Mouse (Mus musculus) cerebellum, adult (tissue): ENCODE measurements around the gene Fmn2.

Source experiments
- ATAC-seq: cut with Nextera tagmentation; 2 replicates; pipeline ENCODE4 v1.9.2; 2017; ENCODE audit warnings: mild to moderate bottlenecking, moderate library complexity, mixed read lengths; ENCODE audit not compliant: insufficient number of reproducible peaks, low FRiP score, low TSS enrichment

Fmn2 gene

GRCm38 (mm10) chr1:174501661-174502030, at the start of gene Fmn2:
Gene Fmn2, plus strand, starts transcription at chr1:174501825.
- ATAC-seq = peak; percentile 76

DNA sequence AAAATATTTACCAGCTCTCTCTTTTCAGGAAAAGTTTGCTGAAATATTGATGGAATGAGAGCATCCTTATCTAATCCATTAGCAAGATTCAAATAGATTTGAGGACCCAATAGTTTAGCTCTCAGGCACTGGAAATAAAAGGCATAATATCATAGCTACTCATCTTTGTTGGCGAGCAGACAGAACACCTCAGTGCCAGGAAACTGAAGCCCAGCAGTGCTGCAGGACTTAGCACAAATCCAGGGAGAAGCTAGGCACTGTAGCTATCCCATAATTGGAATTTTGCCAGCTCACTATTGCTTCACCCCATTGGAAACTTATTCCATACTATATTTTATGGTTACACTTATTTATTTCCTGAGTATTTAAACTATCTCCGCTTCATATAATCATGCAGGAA, 46.5 kb upstream of the Fmn2 start:
- no peak for ATAC-seq

DNA sequence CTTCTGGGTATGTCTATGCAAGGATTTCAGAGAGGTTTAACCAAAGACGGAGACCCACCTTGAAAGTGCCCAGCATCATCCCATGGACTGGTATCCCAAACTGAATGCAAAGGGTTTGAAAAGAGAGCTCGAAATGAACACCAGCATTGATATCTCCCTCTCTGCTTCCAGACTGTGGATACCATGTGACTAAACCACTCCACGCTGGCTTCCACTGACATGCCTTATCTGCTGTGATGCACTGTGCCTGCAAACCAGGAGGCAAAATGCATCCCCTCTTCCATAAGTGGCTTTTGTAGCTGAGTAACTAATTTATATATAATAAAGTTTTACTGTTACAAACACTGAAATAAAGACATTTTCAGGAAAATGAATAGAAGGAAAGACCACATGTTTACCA, 36.2 kb upstream of the Fmn2 start:
- ATAC-seq = no peak

DNA sequence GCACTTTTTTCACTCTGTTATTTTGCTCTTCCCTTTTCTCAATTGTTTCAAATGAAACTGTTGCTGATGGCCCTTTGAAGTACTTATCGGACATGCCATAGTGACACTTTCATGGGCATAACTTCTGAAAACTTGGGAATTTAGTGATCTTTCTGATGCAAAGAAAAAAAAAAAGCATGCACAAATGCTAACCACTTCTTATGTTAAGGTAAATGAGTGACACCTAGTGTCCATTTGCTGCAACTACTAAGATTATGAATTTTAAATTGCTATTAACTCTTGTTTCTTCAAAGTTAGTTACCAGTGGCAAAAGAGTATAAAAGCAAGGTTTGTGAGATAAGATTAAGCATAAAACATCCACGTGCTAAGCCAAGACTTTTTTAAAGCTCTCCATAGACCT, 35.4 kb upstream of the Fmn2 start:
- ATAC-seq = no peak

- ATAC-seq = peak; percentile 89
These were observed 31.9 kb upstream of the Fmn2 start for GRCm38 (mm10) chr1:174469736-174470135.

DNA sequence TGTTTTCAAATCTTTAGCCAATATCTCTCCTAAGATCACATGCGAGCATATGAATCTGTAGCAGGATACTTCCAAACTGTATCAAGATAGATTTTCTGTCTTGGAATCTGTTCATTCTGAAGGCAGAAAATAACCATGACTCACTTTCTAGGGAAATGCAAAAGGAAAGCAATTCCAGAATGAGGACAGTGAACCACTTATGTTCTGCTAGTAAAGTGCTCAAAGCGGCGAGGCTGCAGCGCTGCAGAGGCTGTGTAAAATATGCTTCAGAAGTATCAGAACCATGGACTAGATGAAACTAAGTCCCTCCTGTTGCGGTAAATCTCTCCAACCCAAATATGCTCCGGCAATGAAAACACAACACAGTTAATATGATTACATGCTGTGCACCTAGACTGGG, 19.1 kb upstream of the Fmn2 start:
- ATAC-seq = no peak

DNA sequence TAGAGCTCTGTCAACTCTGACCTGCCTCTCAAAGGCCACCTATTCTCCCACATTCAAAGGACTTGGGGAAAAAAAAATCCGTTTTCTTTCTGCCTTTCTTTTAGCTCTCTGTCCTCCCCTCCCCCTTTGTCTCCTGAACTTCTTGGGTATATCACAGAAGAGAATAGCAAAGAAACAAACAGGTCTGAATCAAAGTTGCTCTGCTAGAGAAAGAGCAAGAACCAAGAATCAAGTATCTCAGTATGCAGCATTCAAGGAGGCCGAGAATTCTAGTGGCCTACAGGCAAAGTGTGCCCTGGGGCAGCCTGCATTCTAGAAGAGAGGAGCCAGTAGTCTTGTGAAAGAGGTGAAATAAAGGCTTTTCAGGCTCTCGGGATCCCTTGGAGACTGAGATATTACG, 1.6 kb upstream of the Fmn2 start:
- no peak for ATAC-seq

DNA sequence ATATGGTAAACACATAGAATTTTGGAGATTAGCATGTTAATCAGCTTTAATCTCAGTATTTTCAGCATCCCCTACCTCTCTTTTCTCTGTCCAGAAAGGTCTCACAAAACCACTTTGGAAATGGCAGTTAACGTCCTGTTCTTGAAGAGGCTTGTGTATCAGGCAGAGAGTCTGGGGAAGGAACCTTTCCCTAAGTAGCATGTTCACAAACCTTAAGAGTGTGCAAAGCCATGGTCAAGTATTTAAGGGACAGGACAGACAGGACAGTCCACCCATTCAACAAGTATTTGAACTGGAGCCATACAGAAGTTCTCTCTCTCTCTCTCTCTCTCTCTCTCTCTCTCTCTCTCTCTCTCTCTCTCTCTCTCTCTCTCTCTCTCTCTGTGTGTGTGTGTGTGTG, 614 bp upstream of the Fmn2 start:
- ATAC-seq = no peak

- peak; percentile 51 for ATAC-seq
These were observed 613 bp downstream of the Fmn2 start for GRCm38 (mm10) chr1:174502031-174502845.

DNA sequence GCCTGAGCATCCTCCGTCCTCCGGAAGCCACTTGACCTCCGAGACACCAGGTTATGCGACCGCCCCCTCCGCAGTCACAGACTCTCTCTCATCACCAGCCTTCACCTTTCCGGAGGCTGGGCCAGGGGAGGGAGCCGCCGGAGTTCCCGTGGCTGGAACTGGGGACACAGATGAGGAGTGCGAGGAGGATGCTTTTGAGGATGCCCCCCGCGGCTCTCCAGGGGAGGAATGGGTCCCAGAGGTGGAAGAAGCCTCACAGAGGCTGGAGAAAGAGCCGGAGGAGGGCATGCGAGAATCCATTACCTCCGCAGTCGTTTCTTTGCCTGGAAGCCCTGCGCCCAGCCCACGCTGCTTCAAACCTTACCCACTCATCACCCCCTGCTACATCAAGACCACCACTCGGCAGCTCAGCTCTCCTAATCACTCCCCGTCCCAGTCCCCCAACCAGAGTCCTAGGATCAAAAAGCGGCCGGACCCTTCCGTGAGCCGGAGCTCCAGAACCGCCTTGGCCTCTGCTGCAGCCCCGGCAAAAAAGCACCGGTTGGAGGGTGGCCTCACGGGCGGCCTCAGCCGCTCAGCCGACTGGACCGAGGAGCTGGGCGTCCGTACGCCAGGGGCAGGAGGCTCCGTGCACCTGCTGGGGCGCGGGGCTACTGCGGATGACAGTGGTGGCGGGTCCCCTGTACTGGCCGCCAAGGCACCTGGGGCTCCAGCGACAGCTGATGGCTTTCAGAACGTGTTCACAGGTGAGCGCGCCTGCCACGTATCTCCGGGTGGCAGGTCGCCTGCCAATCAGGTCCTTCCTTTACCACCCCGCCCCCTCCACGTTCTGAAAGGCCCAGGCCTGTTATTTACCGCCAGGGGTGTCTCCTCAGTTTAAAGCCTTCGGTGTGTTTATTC, 1.5 kb downstream of the Fmn2 start:
- ATAC-seq = peak; percentile 74

DNA sequence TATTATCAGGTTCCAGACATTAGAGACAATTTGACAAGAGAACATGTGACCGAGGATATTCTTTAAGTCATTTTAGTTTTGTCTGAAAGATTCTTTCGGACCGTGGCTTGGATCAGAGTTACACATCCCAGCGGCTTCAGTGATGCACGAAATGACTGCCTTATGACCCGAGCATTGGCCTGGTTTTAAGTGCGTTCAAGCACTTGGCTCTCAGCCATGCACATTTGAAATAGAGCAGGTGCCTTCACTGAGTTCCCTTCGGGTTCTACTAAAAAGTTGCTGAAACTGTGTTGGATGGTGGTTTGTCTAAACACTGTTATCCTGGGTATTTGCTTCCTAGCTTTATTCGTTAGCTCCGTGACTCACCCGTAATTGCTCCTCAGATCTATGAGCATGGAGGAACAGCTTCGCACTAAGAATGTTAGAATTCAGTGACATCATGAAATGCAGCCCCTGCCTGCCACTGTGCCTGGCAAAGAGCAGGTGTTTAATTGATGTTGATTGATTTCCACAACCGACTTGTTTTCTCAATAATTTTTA, 7.0 kb downstream of the Fmn2 start:
- no peak for ATAC-seq

- ATAC-seq = no peak
These were observed 11.8 kb downstream of the Fmn2 start for GRCm38 (mm10) chr1:174513419-174513818.

DNA sequence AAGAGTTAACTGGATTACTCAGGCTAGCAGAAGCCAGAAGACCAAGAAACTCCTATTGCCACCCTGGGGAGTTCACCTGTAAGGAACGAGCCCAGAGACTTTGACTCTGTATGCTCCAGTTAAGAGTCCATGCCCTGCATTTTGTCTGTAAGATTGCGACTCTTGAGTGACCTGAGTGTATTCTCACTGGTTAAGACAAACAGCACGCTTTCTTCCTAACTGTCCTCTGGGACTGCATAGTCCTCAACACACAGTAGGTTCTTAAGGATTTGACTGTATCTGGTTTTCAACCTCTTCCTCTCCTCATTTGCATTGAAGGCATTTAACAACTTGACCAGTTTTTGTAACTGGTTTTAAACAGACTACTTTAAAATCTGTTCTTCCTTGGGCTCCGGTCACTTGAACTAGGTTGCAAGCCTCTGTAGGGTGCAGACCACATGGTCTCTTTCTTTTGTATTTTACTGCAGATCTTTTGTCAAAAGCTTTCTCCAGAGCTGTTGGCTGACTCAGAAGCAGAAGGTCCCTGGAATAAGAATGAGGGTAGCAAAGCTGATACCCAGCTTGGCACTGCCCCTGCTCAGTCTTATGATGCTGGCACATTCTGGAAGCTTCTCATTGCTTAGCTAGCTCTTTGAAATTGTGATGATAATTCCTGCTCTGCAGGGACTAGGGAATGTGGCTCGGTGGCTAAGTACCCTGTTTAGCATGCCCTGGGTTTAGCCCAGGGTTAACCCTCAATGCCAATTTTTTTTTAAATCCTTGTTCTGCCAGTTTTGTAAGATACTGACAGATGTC, 20.5 kb downstream of the Fmn2 start:
- ATAC-seq = peak; percentile 83

DNA sequence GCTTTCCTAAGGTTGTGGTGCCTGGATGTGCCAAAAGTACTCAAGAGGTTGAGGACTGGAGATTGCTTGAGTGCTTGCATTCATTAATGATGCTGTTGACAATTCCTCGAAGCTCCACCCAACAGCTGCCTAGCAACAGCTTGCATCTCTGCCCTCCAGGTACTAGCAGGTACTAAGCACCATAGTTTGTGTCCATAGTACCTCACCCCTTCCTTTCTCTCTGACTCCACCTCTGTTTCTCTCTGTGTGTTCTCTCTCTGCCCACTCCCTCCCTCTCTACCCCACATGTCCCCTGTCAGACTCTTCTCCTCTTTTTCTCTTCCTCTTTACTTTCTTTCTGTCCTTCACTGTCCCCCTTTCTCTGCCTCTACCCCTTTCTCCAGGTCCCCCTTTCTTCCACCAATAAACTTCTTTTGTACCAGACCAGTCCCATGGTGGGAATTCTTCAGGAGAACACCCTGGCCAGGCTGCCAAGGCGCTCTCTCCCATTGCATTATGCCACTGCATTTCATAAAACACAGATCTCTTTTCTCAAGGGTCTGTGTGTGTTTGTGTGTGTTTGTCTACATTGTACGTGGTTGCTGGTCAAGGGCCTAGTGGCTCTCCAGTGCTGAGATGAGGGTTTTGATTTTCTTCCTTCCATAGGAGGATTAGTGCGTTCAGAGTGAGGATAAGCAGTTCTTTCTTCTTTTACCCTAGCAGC, 21.3 kb downstream of the Fmn2 start:
- ATAC-seq = 0 out of 2 replicates have a peak, but pooled peaks have one; percentile 40

DNA sequence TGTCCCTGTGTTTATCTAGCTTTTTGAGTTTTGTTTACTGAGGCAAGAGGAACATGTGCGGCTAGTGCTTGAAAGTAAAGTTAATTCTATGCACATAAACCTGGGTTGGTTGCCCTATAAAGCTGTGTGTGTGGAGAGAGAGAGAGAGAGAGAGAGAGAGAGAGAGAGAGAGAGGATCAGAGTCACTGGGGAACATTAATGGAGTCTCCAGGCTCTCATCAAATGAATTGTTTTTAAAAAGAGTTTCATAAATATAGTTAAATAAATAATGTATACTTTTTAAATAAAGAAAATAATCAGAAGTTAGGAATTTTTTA, 21.8 kb downstream of the Fmn2 start:
- no peak for ATAC-seq

- peak; percentile 40; the same call in 1 of the 2 replicates for ATAC-seq
These were observed 35.3 kb downstream of the Fmn2 start for GRCm38 (mm10) chr1:174536742-174537453.

GRCm38 (mm10) chr1:174537491-174537890, 35.9 kb downstream of the Fmn2 start:
- ATAC-seq = no peak

DNA sequence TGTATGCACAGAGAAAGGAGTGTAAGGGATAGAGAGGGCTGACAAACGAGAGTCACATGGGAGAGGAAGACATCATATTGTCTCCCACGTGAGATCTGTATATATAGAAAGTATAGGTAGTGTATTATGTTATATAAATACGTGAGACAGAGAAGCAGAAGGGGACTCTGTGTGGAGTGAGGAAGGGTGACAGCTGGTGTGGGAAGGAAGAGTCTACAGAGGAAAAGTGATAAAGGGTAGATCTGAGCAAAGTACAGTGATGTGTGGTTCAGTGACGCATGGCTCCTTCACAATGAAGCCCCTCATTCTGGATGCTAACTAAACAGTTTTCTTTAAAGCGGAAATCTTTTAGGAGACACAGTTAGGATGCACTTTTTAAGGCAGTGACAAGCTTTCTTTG, 46.7 kb downstream of the Fmn2 start:
- ATAC-seq = no peak

GRCm38 (mm10) chr1:174553272-174554007, 51.8 kb downstream of the Fmn2 start:
- ATAC-seq = no peak
